Mouse (Mus musculus) adipocyte (in vitro differentiated cells): ENCODE data around the gene Gm20422.
A peak's percentile ranks its signal among the peaks of the same experiment; 100 is the strongest.

Source experiments
- DNase-seq: peaks from one replicate; pipeline ENCODE4 v3.0.0-alpha.2; 2016; ENCODE audit warnings: low spot score

Gene Gm20422

GRCm38 (mm10) chr8:69774503-69775148 is at the start of gene Gm20422:
Gm20422 (minus strand) TSS chr8:69774886.
- DNase-seq = peak; percentile 99

GRCm38 (mm10) chr8:69822386-69823191 is 47.9 kb upstream of the Gm20422 start, which contains the start of gene Lpar2:
Lpar2 (plus strand) TSS chr8:69822429.
- no peak for DNase-seq

- DNase-seq = peak; percentile 18
These were observed 47.3 kb upstream of the Gm20422 start for GRCm38 (mm10) chr8:69821971-69822385.

- no peak for DNase-seq
These were observed 45.8 kb upstream of the Gm20422 start for GRCm38 (mm10) chr8:69820466-69820865.

GRCm38 (mm10) chr8:69815396-69815795 is 40.7 kb upstream of the Gm20422 start:
- DNase-seq = peak; percentile 35

- no peak for DNase-seq
These were observed 40.2 kb upstream of the Gm20422 start for GRCm38 (mm10) chr8:69814881-69815280.

- no peak for DNase-seq
These were observed 35.1 kb upstream of the Gm20422 start for GRCm38 (mm10) chr8:69809820-69810219.

GRCm38 (mm10) chr8:69808864-69809403 is 34.2 kb upstream of the Gm20422 start:
- DNase-seq = peak; percentile 25

- DNase-seq = peak; percentile 78
These were observed 33.6 kb upstream of the Gm20422 start, which contains the start of gene Gmip for GRCm38 (mm10) chr8:69808094-69808863. Gmip (plus strand) TSS chr8:69808679.

- no peak for DNase-seq
These were observed 32.5 kb upstream of the Gm20422 start for GRCm38 (mm10) chr8:69807236-69807635.

GRCm38 (mm10) chr8:69805491-69805890 is 30.8 kb upstream of the Gm20422 start:
- no peak for DNase-seq

GRCm38 (mm10) chr8:69805086-69805485 is 30.4 kb upstream of the Gm20422 start:
- no peak for DNase-seq

GRCm38 (mm10) chr8:69804537-69804936 is 29.9 kb upstream of the Gm20422 start:
- DNase-seq = no peak

- no peak for DNase-seq
These were observed 28.7 kb upstream of the Gm20422 start for GRCm38 (mm10) chr8:69803366-69803765.

GRCm38 (mm10) chr8:69802216-69802615 is 27.5 kb upstream of the Gm20422 start:
- DNase-seq = no peak

GRCm38 (mm10) chr8:69801796-69802195 is 27.1 kb upstream of the Gm20422 start:
- DNase-seq = no peak

- DNase-seq = no peak
These were observed 25.3 kb upstream of the Gm20422 start for GRCm38 (mm10) chr8:69799946-69800345.

- no peak for DNase-seq
These were observed 24.6 kb upstream of the Gm20422 start for GRCm38 (mm10) chr8:69799261-69799660.

- no peak for DNase-seq
These were observed 23.0 kb upstream of the Gm20422 start for GRCm38 (mm10) chr8:69797661-69798060.

- no peak for DNase-seq
These were observed 22.1 kb upstream of the Gm20422 start for GRCm38 (mm10) chr8:69796721-69797345.

GRCm38 (mm10) chr8:69794901-69795300 is 20.2 kb upstream of the Gm20422 start:
- no peak for DNase-seq

GRCm38 (mm10) chr8:69794096-69794495 is 19.4 kb upstream of the Gm20422 start:
- no peak for DNase-seq
